In the genomic region with DNA sequence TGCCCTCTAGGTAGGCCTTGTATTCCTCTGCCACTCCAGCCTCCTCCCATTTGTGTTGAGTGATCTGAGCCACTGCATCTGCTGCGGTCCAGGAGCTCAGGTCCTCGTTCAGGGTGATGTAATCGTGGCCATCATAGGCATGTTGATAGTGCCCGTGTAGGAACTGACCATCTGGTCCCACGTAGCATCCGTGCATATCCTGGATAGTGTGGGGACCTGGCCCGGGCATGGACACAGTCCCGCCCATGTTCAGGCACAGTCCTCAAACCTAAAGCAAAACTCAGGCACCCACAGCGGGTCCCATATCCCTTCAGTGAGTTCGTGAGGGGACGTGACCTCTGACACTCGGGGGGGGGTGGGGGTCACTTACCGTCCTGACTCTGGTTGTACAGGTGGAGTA, we compare ENCODE assay signal across 10 mouse cellular contexts. TPM values are rescaled to one million over a fixed set of nuclear protein-coding genes. Genes with fewer than 3 reads are reported as not detected.
"Had no signal": no experiment of that assay in that cellular context is flagged by ENCODE, and none has a peak within 500 bp of the region (broad histone marks: within the 10 kb centered on the region; RNA-seq: fewer than 3 reads in every experiment).

No protein-coding gene starts in this region.

RNA-seq across cellular contexts. Expression of gene Gm7030, which starts 0.7 kb away (rescaled TPM):
- polyA plus RNA-seq: neural tube, embryonic 12.5 days; neural tube, embryonic 13.5 days; neural tube, embryonic 14.5 days; neural tube, embryonic 15.5 days; spleen, adult 2 months; stomach, embryonic 15.5 days; stomach, postnatal 0 days; testis, adult 2 months; urinary bladder, adult 2 months had no signal

RNA-seq across cellular contexts. Expression of gene Gm19684, which starts 7.0 kb away (rescaled TPM):
- polyA plus RNA-seq: neural tube, embryonic 12.5 days; neural tube, embryonic 13.5 days; neural tube, embryonic 14.5 days; neural tube, embryonic 15.5 days; stomach, embryonic 15.5 days; stomach, embryonic 16.5 days; stomach, postnatal 0 days; testis, adult 2 months had no signal

RNA-seq across cellular contexts. Expression of gene Gm8909, which starts 39.8 kb away (rescaled TPM):
- polyA plus RNA-seq: neural tube, embryonic 13.5 days; neural tube, embryonic 14.5 days; neural tube, embryonic 15.5 days; urinary bladder, adult 2 months had no signal
